Mouse (Mus musculus): ENCODE measurements around the gene Egfr.

GRCm38 (mm10) chr11:16869506-16869905 is 117.5 kb downstream of the Egfr start:
- TF ChIP-seq EP300 (IDR thresholded peaks at IDR 0.05): no peak
- TF ChIP-seq CTCF (IDR thresholded peaks at IDR 0.05): no peak

All from lung, postnatal 0 days (tissue).